Mouse (Mus musculus) forebrain, embryonic 15.5 days (tissue): ENCODE results near the gene Best1. TPM values are rescaled to one million over a fixed set of nuclear protein-coding genes. Genes with fewer than 3 reads are reported as not detected.
A peak's percentile ranks its signal among the peaks of the same experiment; 100 is the strongest.

Source experiments
- ATAC-seq: fragments of 200-750 bp; cut with Nextera tagmentation; replicated peaks from 2 replicates; pipeline ENCODE4 v1.8.0; 2017; ENCODE audit warnings: mild to moderate bottlenecking, moderate TSS enrichment, moderate library complexity
- H3K27ac ChIP-seq: fragments of 300-500 bp; sonication (generic); replicated peaks from 2 replicates; pipeline ENCODE4 v1.5.1; 2015; ENCODE audit warnings: mild to moderate bottlenecking, inconsistent platforms
- H3K27me3 ChIP-seq: fragments of 300-500 bp; sonication (generic); 2 replicates; pipeline ENCODE4 v1.6.1; 2015; ENCODE audit warnings: inconsistent platforms
- H3K36me3 ChIP-seq: fragments of 300-500 bp; sonication (generic); 2 replicates; pipeline ENCODE4 v1.6.1; 2015; ENCODE audit warnings: mild to moderate bottlenecking, inconsistent platforms
- H3K4me1 ChIP-seq: fragments of 300-500 bp; sonication (generic); 2 replicates; pipeline ENCODE4 v1.6.1; 2015; ENCODE audit warnings: inconsistent platforms
- H3K4me2 ChIP-seq: fragments of 300-500 bp; sonication (generic); replicated peaks from 2 replicates; pipeline ENCODE4 v1.6.1; 2015; ENCODE audit warnings: mild to moderate bottlenecking, inconsistent platforms
- H3K4me3 ChIP-seq: fragments of 300-500 bp; sonication (generic); 2 replicates; pipeline ENCODE4 v1.5.1; 2015; ENCODE audit warnings: mild to moderate bottlenecking, inconsistent platforms
- H3K9ac ChIP-seq: fragments of 300-500 bp; sonication (generic); replicated peaks from 2 replicates; pipeline ENCODE4 v1.6.1; 2015; ENCODE audit warnings: mild to moderate bottlenecking, inconsistent platforms
- H3K9me3 ChIP-seq: fragments of 300-500 bp; sonication (generic); 2 replicates; pipeline ENCODE4 v1.6.1; 2016; ENCODE audit warnings: inconsistent platforms
- WGBS: fragments of 180-500 bp; shearing (Covaris S2); methylation state at CpG from one replicate; pipeline ENCODE4 v1.1.7; 2015; ENCODE audit warnings: mixed read lengths; 5-methylcytosine and 5-hydroxymethylcytosine counted together
- polyA plus RNA-seq: library from polyadenylated mRNA; unstranded; fragments of >200 nt; fragmentation: Nextera tagmentation; extraction: Ambion mirVana; gene quantifications from 2 replicates; pipeline ENCODE4 v1.2.1, GENCODE M21; 2015

Gene Best1
- polyA plus RNA-seq, 1 experiment from 2014 or later = 1.3 TPM

DNA sequence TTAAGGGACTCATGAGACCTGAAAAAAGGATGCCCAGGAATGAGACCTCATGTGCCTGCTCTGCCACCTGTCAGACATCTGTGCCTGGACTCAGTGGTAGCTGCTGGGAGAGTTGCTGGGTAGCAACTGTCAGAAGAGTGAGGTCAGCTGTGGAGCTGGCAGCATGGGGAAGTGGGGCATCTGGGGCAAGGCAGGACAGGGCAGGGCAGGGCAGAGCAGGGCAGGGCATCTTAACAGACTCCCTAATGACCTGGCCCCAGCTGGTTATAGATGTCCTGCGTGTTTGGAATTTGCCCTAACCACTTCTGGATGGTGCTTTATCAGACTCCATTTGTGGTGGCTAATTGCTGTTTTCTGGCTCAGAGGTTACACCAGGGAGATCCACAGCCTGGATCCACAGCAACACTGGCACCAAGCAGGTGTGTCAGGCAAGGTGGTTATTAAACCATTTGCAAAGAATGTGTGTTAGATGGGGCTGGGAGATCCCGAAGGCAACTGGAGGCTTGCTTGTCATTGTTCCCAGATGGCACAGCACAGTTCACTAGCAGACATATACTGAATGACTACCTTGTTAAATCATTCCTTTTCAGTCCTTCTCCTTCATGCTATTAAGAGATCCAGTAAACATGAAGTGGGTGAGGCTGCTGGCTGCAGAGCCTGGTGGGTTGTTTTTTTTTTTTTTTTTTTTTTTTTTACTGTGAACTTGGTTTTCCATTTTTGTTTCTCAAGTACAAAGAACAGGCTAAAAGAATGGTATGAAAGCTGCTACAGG is 35.2 kb downstream of the Best1 start:
- ATAC-seq = no peak
- no peaks in the 10 kb centered on the region for H3K36me3 ChIP-seq
- H3K4me2 ChIP-seq = no peak overlapping the region
- H3K27ac ChIP-seq = no peak overlapping the region
- H3K9ac ChIP-seq = no peak overlapping the region
- no peak overlapping the region for H3K4me3 ChIP-seq
- no peaks in the 10 kb centered on the region for H3K4me1 ChIP-seq
- 73% methylated on average over 2 of the region's 2 CpGs for WGBS
- no peaks in the 10 kb centered on the region for H3K27me3 ChIP-seq
- H3K9me3 ChIP-seq = no peaks in the 10 kb centered on the region

DNA sequence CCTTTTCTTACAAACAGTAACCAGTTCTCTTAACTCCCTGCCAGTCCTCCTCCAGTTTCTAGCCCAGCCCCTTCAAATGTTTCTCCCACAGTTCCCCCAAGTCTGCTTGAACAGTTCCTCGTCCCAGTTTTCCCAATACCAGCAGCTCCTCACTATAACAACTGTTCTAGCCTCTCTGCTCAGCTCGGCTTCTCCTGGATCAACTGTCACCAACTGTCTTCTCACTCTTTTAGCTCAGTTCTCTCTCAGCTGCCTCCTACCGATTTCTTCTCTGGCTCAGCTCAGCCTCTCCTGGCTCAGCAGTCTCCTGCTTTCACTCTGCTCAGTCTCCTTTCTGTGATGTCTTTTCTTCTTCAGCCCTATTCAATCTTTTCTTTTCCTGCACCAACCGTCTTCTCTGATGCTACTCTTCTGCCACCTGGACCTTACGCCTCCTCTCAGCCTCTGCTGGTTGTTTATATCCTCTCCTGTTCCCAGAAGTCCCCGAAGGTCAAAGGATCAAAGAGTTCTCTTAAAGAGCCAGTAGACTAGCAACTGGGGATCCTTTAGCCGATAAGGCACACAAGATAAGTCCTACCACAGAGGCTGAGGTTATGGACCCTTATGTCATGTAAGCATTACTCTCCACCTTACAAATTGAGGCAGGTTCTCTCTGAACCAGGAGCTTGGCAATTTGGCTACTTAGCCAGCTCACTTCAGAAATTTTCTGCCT is 37.1 kb downstream of the Best1 start:
- H3K36me3 ChIP-seq = no peaks in the 10 kb centered on the region
- 33% methylated on average over 7 of the region's 7 CpGs for WGBS
- no peaks in the 10 kb centered on the region for H3K4me1 ChIP-seq
- H3K4me3 ChIP-seq = no peak overlapping the region
- no peak overlapping the region for H3K4me2 ChIP-seq
- no peak overlapping the region for H3K9ac ChIP-seq
- H3K27me3 ChIP-seq = no peaks in the 10 kb centered on the region
- no peak for ATAC-seq
- H3K9me3 ChIP-seq = no peaks in the 10 kb centered on the region
- no peak overlapping the region for H3K27ac ChIP-seq

DNA sequence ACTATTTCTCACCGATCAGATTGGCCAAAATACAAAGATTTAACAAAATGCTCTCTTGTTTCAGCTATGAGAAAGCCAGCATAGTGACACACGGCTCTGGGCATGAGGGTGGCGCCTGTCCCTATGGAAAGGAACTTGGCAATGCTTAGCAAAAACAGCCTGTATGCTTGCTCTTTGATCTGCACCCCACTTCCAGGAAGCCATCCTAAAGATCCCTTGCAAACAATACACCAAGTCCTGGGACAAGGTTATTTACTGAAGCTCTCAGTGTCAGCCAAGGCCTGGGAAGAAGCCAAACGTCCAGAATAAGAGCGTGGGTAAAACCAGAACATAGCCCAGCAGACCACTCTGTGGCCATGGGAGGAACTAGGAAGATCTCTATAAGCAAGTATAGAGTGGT is 40.7 kb downstream of the Best1 start:
- Histone ChIP-seq H3K4me1 (no peaks in the 10 kb centered on the region), H3K27me3 (no peaks in the 10 kb centered on the region), H3K36me3 (no peaks in the 10 kb centered on the region), H3K4me3 (no peak overlapping the region), H3K27ac (no peak overlapping the region), H3K9ac (no peak overlapping the region), H3K9me3 (no peaks in the 10 kb centered on the region), H3K4me2 (no peak overlapping the region)
- 72% methylated on average over 5 of the region's 5 CpGs for WGBS
- no peak for ATAC-seq

DNA sequence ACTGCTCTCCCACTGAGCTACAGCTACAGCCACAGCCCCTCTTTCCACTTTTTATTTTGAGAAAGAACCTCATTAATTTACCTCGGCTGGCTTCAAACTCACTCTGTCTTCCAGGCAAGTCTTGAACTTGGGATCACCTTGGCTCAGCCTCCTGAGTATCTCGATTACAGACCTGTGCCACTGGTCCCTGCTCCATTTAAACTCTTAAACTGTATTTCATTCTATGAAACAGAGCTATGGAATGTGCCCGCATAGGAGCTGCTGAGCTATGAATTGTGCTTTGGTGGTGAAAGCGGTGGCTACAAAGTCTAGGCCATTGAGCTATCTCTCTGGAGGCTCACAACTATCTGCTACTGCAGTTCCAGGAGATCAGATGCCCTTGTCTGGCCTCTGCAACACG is 43.5 kb downstream of the Best1 start:
- Histone ChIP-seq H3K36me3 (no peaks in the 10 kb centered on the region), H3K9ac (no peak overlapping the region), H3K9me3 (no peaks in the 10 kb centered on the region), H3K27ac (no peak overlapping the region), H3K4me3 (no peak overlapping the region), H3K4me1 (peaks cover 10% of the 10 kb centered on the region), H3K27me3 (no peaks in the 10 kb centered on the region), H3K4me2 (no peak overlapping the region)
- 88% methylated on average over 5 of the region's 5 CpGs for WGBS
- ATAC-seq = no peak

DNA sequence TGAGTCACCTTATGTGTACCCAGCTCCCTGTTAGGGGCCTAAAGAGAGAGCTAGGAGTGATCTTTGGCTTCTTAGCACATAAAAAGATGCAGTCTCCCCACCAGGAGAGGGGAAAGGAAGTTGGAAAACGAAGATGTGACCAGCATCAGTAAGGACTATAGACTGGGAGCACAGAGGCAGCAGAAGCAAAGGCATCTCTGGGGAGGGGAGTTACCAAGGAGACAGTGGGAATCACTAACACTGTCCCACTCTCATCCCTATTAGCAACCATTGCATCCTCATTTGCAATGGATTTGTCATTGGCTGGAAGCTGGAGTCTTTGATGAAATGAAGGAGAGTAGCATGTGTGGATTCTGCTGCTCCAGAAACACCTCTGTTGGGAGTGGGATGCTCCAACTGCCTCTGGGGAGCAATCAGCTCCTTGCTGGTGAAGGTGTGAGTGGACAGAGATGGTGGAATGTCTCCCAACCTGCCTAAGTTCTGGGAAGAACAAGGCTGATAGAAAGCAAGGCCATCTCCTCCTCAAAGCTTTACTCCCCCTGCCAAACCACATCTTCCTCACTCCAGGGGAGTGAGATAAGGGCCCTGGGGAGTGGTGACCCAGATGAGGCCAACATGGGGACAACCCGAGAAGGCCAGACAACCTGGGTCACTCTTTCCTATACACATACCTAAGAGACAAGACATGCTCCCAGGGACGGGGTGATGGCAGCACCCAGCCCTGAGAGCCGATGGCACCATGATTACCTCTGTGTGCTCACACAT is 44.6 kb downstream of the Best1 start:
- no peak overlapping the region for H3K9ac ChIP-seq
- no peaks in the 10 kb centered on the region for H3K36me3 ChIP-seq
- no peak for ATAC-seq
- no peak overlapping the region for H3K4me3 ChIP-seq
- 82% methylated on average over 4 of the region's 4 CpGs for WGBS
- no peak overlapping the region for H3K27ac ChIP-seq
- H3K27me3 ChIP-seq = no peaks in the 10 kb centered on the region
- peaks cover 10% of the 10 kb centered on the region for H3K4me1 ChIP-seq
- H3K4me2 ChIP-seq = no peak overlapping the region
- no peaks in the 10 kb centered on the region for H3K9me3 ChIP-seq

DNA sequence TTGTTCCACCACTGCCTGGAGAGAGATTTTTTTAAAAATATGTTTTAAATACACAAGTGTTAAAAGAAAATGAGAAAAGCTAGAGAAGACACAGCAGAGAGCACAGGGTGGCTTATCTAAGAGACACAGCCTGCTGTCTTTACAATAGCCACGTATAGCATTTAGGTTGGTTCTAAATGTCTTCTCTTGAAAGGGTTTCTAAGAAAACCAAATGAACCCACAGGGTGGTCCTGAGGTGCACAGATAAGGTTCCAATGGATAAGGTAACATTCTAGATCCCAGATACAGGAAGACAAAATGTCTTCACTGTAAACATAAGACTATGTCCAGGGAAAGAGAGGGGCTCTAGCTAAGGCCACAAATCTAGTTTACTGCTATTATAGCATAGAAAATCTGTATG is 46.0 kb downstream of the Best1 start:
- Histone ChIP-seq H3K4me1 (peaks cover 10% of the 10 kb centered on the region), H3K27ac (no peak overlapping the region), H3K9me3 (no peaks in the 10 kb centered on the region), H3K9ac (no peak overlapping the region), H3K27me3 (no peaks in the 10 kb centered on the region), H3K4me3 (no peak overlapping the region), H3K36me3 (no peaks in the 10 kb centered on the region), H3K4me2 (no peak overlapping the region)
- 74% methylated on average over 1 of the region's 1 CpGs for WGBS
- ATAC-seq = no peak

DNA sequence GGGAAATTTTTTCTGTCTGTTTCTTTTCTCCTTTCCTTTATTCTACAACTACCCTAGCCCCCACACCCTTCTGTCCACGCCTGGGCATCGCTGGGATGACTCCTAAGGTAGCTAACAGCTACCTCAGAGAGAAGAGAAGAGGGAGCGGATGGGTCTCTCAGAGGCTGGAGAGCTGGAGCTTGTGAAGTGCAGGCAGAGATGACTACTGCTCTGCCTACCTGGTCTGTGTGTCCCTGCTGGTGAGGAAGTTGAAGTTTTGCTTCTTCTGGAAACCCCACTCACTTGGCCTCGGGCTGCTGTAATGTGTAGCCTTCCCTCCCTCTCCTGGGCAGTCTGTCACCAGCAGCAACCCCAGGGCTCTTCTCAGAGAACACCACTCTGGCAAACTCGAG is 46.6 kb downstream of the Best1 start:
- Histone ChIP-seq H3K27me3 (no peaks in the 10 kb centered on the region), H3K27ac (no peak overlapping the region; the same call in 1 of the 2 replicates), H3K4me1 (peaks cover 10% of the 10 kb centered on the region), H3K9ac (no peak overlapping the region; the same call in 1 of the 2 replicates), H3K9me3 (no peaks in the 10 kb centered on the region), H3K36me3 (no peaks in the 10 kb centered on the region), H3K4me2 (no peak overlapping the region), H3K4me3 (no peak overlapping the region)
- ATAC-seq = no peak
- WGBS = 52% methylated on average over 5 of the region's 5 CpGs

DNA sequence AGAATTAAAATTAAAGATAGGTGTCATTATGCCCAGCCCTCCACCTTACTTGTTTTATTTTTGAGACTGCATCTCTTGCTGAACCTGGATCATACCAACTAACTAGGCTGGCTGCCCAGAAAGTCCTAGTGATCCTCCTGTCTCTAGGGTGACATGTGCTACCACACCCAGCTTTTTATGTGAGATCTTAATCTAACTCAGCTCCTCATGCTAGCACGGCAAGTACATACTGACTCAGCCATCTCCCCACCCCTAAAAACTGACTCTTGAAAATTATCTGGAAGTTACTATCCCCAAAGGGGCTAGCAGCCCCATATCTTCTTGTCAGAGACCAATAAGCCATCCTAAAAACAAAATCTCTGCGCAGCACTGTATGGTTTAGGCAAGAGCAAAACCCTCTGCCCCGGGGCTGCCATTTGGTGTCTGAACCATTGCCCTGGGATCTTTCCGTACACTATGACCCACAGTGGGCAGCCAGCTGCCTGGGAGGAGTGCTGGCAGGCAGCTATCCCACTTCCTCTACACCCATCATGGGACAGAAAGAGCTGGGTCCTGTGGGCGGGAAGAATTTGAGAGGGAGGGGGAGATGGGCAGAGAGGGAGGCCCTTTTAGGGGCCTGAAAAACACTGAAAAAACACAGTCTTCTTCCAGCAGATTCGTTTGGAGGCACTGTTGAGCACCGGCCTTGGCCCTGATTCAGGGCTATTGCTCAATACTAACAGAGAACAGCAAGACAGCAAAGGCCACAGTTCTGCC is 47.2 kb downstream of the Best1 start:
- peaks cover 10% of the 10 kb centered on the region for H3K4me1 ChIP-seq
- no peak overlapping the region for H3K4me3 ChIP-seq
- H3K4me2 ChIP-seq = no peak overlapping the region
- WGBS = 43% methylated on average over 7 of the region's 7 CpGs
- H3K27me3 ChIP-seq = no peaks in the 10 kb centered on the region
- no peaks in the 10 kb centered on the region for H3K36me3 ChIP-seq
- peak overlapping the region; percentile 13; the same call in 1 of the 2 replicates for H3K9ac ChIP-seq
- no peaks in the 10 kb centered on the region for H3K9me3 ChIP-seq
- ATAC-seq = 0 out of 2 replicates have a peak, but pooled peaks have one; percentile 51
- peak overlapping the region; percentile 15; the same call in 1 of the 2 replicates for H3K27ac ChIP-seq

DNA sequence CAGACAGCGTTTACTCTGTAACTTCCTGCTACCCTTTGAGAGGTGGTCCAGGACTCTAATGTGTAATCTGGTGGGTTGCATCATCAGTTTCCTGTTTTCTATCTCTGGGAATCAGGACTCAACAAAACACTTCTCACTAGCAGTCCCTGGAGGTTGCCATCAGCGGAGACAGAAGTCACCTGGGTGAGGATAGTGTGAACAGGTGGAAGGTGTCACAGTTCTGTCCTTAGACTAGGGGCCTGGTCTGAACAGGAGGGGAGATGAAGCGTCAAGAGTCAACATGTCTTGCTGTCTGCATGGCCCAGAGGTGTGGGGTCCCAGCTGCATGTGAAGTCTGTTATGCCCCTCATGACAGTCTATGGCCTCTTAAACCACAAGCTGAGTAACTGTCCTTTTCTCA is 48.5 kb downstream of the Best1 start:
- Histone ChIP-seq H3K9ac (no peak overlapping the region), H3K9me3 (no peaks in the 10 kb centered on the region), H3K4me1 (peaks cover 10% of the 10 kb centered on the region), H3K4me3 (no peak overlapping the region), H3K4me2 (no peak overlapping the region), H3K27ac (no peak overlapping the region), H3K36me3 (no peaks in the 10 kb centered on the region), H3K27me3 (no peaks in the 10 kb centered on the region)
- ATAC-seq = no peak
- 89% methylated on average over 3 of the region's 3 CpGs for WGBS

DNA sequence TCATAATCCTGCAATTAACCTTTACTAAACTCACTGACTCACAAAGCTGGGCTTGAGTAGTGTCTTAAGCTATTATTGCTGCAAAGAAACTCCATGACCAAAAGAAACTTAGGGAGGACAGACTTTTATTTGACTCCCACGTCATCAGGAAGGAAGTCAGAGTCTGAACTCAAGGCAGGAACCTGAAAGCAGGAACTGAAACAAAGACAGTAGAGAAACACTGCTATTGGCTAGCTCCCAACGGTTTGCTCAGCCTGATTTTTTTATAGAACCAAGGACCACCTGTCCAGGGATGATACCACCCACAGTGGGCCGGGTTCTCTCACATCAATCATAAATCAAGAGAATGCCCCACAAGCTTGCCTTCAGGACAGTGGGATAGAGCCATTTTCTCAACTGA is 49.0 kb downstream of the Best1 start:
- H3K4me1 ChIP-seq = peaks cover 10% of the 10 kb centered on the region
- H3K4me2 ChIP-seq = no peak overlapping the region
- H3K27ac ChIP-seq = no peak overlapping the region
- H3K4me3 ChIP-seq = no peak overlapping the region
- ATAC-seq = no peak
- H3K27me3 ChIP-seq = no peaks in the 10 kb centered on the region
- WGBS = 64% methylated on average over 3 of the region's 3 CpGs
- H3K9ac ChIP-seq = no peak overlapping the region
- H3K36me3 ChIP-seq = no peaks in the 10 kb centered on the region
- no peaks in the 10 kb centered on the region for H3K9me3 ChIP-seq

DNA sequence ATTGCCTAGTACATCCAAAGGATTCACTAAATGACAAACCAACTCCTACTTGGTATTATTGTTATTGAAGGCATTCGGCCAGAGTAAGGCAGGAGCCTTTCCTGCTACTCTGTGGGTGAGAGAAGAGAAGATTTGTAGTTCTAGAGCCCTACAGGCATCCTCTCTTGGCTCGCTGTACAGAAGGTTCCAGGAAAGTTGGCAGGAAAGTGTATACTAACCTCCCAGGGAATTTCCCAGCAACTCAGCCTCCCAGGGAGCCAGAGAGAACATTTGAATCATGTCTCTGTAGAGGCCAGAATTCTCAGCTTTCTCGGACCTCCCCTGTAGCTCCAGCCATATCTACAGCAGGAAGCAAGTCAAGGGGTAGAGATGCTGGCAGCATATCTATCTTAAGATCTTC is 54.4 kb downstream of the Best1 start:
- WGBS = 87% methylated on average over 3 of the region's 3 CpGs
- no peak overlapping the region for H3K27ac ChIP-seq
- no peak overlapping the region for H3K9ac ChIP-seq

More for the DNA sequence above, 54.4 kb downstream of the Best1 start:
- ATAC-seq = no peak
- Histone ChIP-seq H3K27me3 (no peaks in the 10 kb centered on the region), H3K36me3 (no peaks in the 10 kb centered on the region), H3K4me2 (no peak overlapping the region), H3K4me1 (no peaks in the 10 kb centered on the region), H3K9me3 (no peaks in the 10 kb centered on the region), H3K4me3 (no peak overlapping the region)
